Mouse (Mus musculus): ENCODE results near the gene BC005624. TPM values are rescaled to one million over a fixed set of nuclear protein-coding genes. Genes with fewer than 3 reads are reported as not detected.

Gene BC005624
- polyA plus RNA-seq, 1 experiment: 43.6 TPM

GRCm38 (mm10) chr2:30928893-30929482 lies 53.0 kb downstream of the BC005624 start:
- Histone ChIP-seq H3K36me3 (ENCODE audit: control insufficient read depth, insufficient read depth, low read length, poor library complexity, severe bottlenecking) (no peaks in the 10 kb centered on the region), H3K4me3 (ENCODE audit: low read depth, low read length) (peak overlapping the region; percentile 34), H3K27ac (ENCODE audit: insufficient read depth, low read length) (peak overlapping the region; percentile 59), H3K9me3 (replicated peaks; ENCODE audit: control insufficient read depth, insufficient read depth, low read length, poor library complexity, severe bottlenecking) (no peaks in the 10 kb centered on the region), H3K4me1 (ENCODE audit: control insufficient read depth, insufficient read depth, low read length) (peaks cover 6% of the 10 kb centered on the region), H3K9ac (ENCODE audit: low read depth, poor library complexity, severe bottlenecking) (no peak overlapping the region), H3K27me3 (ENCODE audit: control insufficient read depth, insufficient read depth, low read length, poor library complexity, severe bottlenecking) (no peaks in the 10 kb centered on the region)
- TF ChIP-seq CTCF (IDR thresholded peaks at IDR 0.05; ENCODE audit: low read depth, low read length) (no peak), EP300 (IDR thresholded peaks at IDR 0.05; ENCODE audit: insufficient read depth, low read depth, low read length) (no peak), POLR2A (IDR thresholded peaks at IDR 0.05; ENCODE audit: insufficient read depth, low read length) (no peak)

- TF ChIP-seq EP300 (IDR thresholded peaks at IDR 0.05; ENCODE audit: insufficient read depth, low read depth, low read length) (no peak), POLR2A (IDR thresholded peaks at IDR 0.05; ENCODE audit: insufficient read depth, low read length) (no peak), CTCF (IDR thresholded peaks at IDR 0.05; ENCODE audit: low read depth, low read length) (peak; percentile 79)
Measured at GRCm38 (mm10) chr2:30927844-30928628, 54.0 kb downstream of the BC005624 start.

GRCm38 (mm10) chr2:30927151-30927781 lies 54.7 kb downstream of the BC005624 start:
- Histone ChIP-seq H3K9me3 (replicated peaks; ENCODE audit: control insufficient read depth, insufficient read depth, low read length, poor library complexity, severe bottlenecking) (no peaks in the 10 kb centered on the region), H3K4me1 (ENCODE audit: control insufficient read depth, insufficient read depth, low read length) (peaks cover 6% of the 10 kb centered on the region), H3K27ac (ENCODE audit: insufficient read depth, low read length) (peak overlapping the region; percentile 22), H3K4me3 (ENCODE audit: low read depth, low read length) (no peak overlapping the region), H3K27me3 (ENCODE audit: control insufficient read depth, insufficient read depth, low read length, poor library complexity, severe bottlenecking) (no peaks in the 10 kb centered on the region), H3K9ac (ENCODE audit: low read depth, poor library complexity, severe bottlenecking) (peak overlapping the region; percentile 2; the same call in 1 of the 2 replicates), H3K36me3 (ENCODE audit: control insufficient read depth, insufficient read depth, low read length, poor library complexity, severe bottlenecking) (no peaks in the 10 kb centered on the region)
- no peak for TF ChIP-seq EP300 (IDR thresholded peaks at IDR 0.05; ENCODE audit: insufficient read depth, low read depth, low read length)
- TF ChIP-seq CTCF (IDR thresholded peaks at IDR 0.05; ENCODE audit: low read depth, low read length): no peak
- no peak for TF ChIP-seq POLR2A (IDR thresholded peaks at IDR 0.05; ENCODE audit: insufficient read depth, low read length)

More at GRCm38 (mm10) chr2:30927844-30928628, 54.0 kb downstream of the BC005624 start:
- no peak overlapping the region for H3K4me3 ChIP-seq (ENCODE audit: low read depth, low read length)
- H3K4me1 ChIP-seq (ENCODE audit: control insufficient read depth, insufficient read depth, low read length): peaks cover 6% of the 10 kb centered on the region
- H3K27ac ChIP-seq (ENCODE audit: insufficient read depth, low read length): peak overlapping the region; percentile 59
- H3K9me3 ChIP-seq (replicated peaks; ENCODE audit: control insufficient read depth, insufficient read depth, low read length, poor library complexity, severe bottlenecking): no peaks in the 10 kb centered on the region
- no peak overlapping the region for H3K9ac ChIP-seq (ENCODE audit: low read depth, poor library complexity, severe bottlenecking)
- no peaks in the 10 kb centered on the region for H3K27me3 ChIP-seq (ENCODE audit: control insufficient read depth, insufficient read depth, low read length, poor library complexity, severe bottlenecking)
- H3K36me3 ChIP-seq (ENCODE audit: control insufficient read depth, insufficient read depth, low read length, poor library complexity, severe bottlenecking): no peaks in the 10 kb centered on the region

GRCm38 (mm10) chr2:30926381-30926780 lies 55.6 kb downstream of the BC005624 start:
- no peak for TF ChIP-seq POLR2A (IDR thresholded peaks at IDR 0.05; ENCODE audit: insufficient read depth, low read length)
- TF ChIP-seq EP300 (IDR thresholded peaks at IDR 0.05; ENCODE audit: insufficient read depth, low read depth, low read length): no peak
- no peak for TF ChIP-seq CTCF (IDR thresholded peaks at IDR 0.05; ENCODE audit: low read depth, low read length)
- Histone ChIP-seq H3K9ac (ENCODE audit: low read depth, poor library complexity, severe bottlenecking) (0 out of 2 replicates have a peak overlapping the region, but pooled peaks have one; percentile 2), H3K36me3 (ENCODE audit: control insufficient read depth, insufficient read depth, low read length, poor library complexity, severe bottlenecking) (no peaks in the 10 kb centered on the region), H3K4me3 (ENCODE audit: low read depth, low read length) (no peak overlapping the region), H3K9me3 (replicated peaks; ENCODE audit: control insufficient read depth, insufficient read depth, low read length, poor library complexity, severe bottlenecking) (no peaks in the 10 kb centered on the region), H3K27me3 (ENCODE audit: control insufficient read depth, insufficient read depth, low read length, poor library complexity, severe bottlenecking) (no peaks in the 10 kb centered on the region), H3K27ac (ENCODE audit: insufficient read depth, low read length) (no peak overlapping the region), H3K4me1 (ENCODE audit: control insufficient read depth, insufficient read depth, low read length) (peaks cover 6% of the 10 kb centered on the region)

GRCm38 (mm10) chr2:30925181-30925580 lies 56.8 kb downstream of the BC005624 start:
- Histone ChIP-seq H3K9me3 (replicated peaks; ENCODE audit: control insufficient read depth, insufficient read depth, low read length, poor library complexity, severe bottlenecking) (no peaks in the 10 kb centered on the region), H3K36me3 (ENCODE audit: control insufficient read depth, insufficient read depth, low read length, poor library complexity, severe bottlenecking) (no peaks in the 10 kb centered on the region), H3K9ac (ENCODE audit: low read depth, poor library complexity, severe bottlenecking) (no peak overlapping the region), H3K27ac (ENCODE audit: insufficient read depth, low read length) (no peak overlapping the region), H3K4me3 (ENCODE audit: low read depth, low read length) (no peak overlapping the region), H3K27me3 (ENCODE audit: control insufficient read depth, insufficient read depth, low read length, poor library complexity, severe bottlenecking) (no peaks in the 10 kb centered on the region), H3K4me1 (ENCODE audit: control insufficient read depth, insufficient read depth, low read length) (peaks cover 7% of the 10 kb centered on the region)
- TF ChIP-seq POLR2A (IDR thresholded peaks at IDR 0.05; ENCODE audit: insufficient read depth, low read length): no peak
- TF ChIP-seq CTCF (IDR thresholded peaks at IDR 0.05; ENCODE audit: low read depth, low read length): no peak
- TF ChIP-seq EP300 (IDR thresholded peaks at IDR 0.05; ENCODE audit: insufficient read depth, low read depth, low read length): no peak
